Comparison of ENCODE assay signal across 7 mouse cellular contexts in genomic region chr4:132509621-132510296, GRCm38 (mm10). TPM values are rescaled to one million over a fixed set of nuclear protein-coding genes. Genes with fewer than 3 reads are reported as not detected.
DNase-seq lines count a peak whose midpoint lies in the region; ATAC-seq lines count a peak whose summit lies in the region.

No protein-coding gene starts in this region.

- peak overlapping the region; percentile 72 for H3K9ac ChIP-seq in hindbrain, embryonic 14.5 days

- H3K36me3 ChIP-seq in hindbrain, embryonic 14.5 days (replicated peaks; ENCODE audit: control insufficient read depth, insufficient read depth) = no peaks in the 10 kb centered on the region
- H3K36me3 ChIP-seq in megakaryocyte, embryonic 14.5 days (replicated peaks; ENCODE audit: low read length) = peaks cover 19% of the 10 kb centered on the region

- H3K9me3 ChIP-seq in hindbrain, embryonic 14.5 days (ENCODE audit: control insufficient read depth, low read length) = no peaks in the 10 kb centered on the region
- no peaks in the 10 kb centered on the region for H3K9me3 ChIP-seq in megakaryocyte, embryonic 14.5 days

- intact Hi-C loops in left cerebral cortex, postnatal 10 days (cut with DNase I) = loop anchor here (2.0 to 10.0 kb wide), 3 partner anchors 47 to 155 kb away; partner anchors contain the start of genes Med18, Phactr4 and Rcc1

- peaks cover 5% of the 10 kb centered on the region; the same call in 1 of the 2 replicates for H3K4me1 ChIP-seq in hindbrain, embryonic 14.5 days (replicated peaks; ENCODE audit: control insufficient read depth, insufficient read depth, low read length)
- peaks cover 77% of the 10 kb centered on the region for H3K4me1 ChIP-seq in megakaryocyte, embryonic 14.5 days

- peak; percentile 9 for ATAC-seq in activated CD4-positive, CD25-positive, alpha-beta regulatory T cell, adult 4 months
- ATAC-seq in hindbrain, embryonic 14.5 days (ENCODE audit: low FRiP score) = peak; percentile 74

- WGBS in hindbrain, embryonic 14.5 days = under 1% methylated on average over 51 of the region's 52 CpGs

- H3K27ac ChIP-seq in hindbrain, embryonic 14.5 days = peak overlapping the region; percentile 69

- peak; percentile 43 to 59 for DNase-seq in cerebellum, postnatal 36 days
- DNase-seq in frontal cortex, postnatal 25 days (ENCODE audit: low spot score in 2 of 2) = peak; percentile 23 to 36
- peak; percentile 68 for DNase-seq in hindbrain, embryonic 14.5 days (ENCODE audit: low spot score)
- peak; percentile 73 to 92 for DNase-seq in left cerebral cortex, postnatal 10 days (ENCODE audit: extremely low spot score in 1 of 2, low spot score in 2 of 2)
- peak; percentile 66 for DNase-seq in right cerebral cortex, postnatal 25 days

- H3K27me3 ChIP-seq in hindbrain, embryonic 14.5 days (ENCODE audit: control insufficient read depth, insufficient read depth, low read length) = peaks cover 7% of the 10 kb centered on the region; the same call in 1 of the 2 replicates
- no peaks in the 10 kb centered on the region for H3K27me3 ChIP-seq in megakaryocyte, embryonic 14.5 days (replicated peaks)

- peak overlapping the region; percentile 73 for H3K4me2 ChIP-seq in hindbrain, embryonic 14.5 days (replicated peaks)

- peak overlapping the region; percentile 81 for H3K4me3 ChIP-seq in hindbrain, embryonic 14.5 days (replicated peaks; ENCODE audit: low read length)
- peak overlapping the region; percentile 96 for H3K4me3 ChIP-seq in megakaryocyte, embryonic 14.5 days (replicated peaks)

RNA-seq across cellular contexts. Expression of gene Sesn2, which starts 0.5 kb away (rescaled TPM):
- 1 to 10 TPM; 1.7 to 5.4 TPM for polyA plus RNA-seq in activated CD4-positive, CD25-positive, alpha-beta regulatory T cell, adult 4 months (2017; shearing (Covaris generic))
- polyA plus RNA-seq in hindbrain, embryonic 14.5 days (2014; fragmentation: Nextera tagmentation; extraction: Ambion mirVana) = 6.7 and 7.1 TPM in 2 replicates
- total RNA-seq in left cerebral cortex, postnatal 10 days (2021) = 10 to 100 TPM; 10.3 to 13.0 TPM
- 23.7 and 27.2 TPM in 2 replicates for polyA plus RNA-seq in megakaryocyte, embryonic 14.5 days (2012; ENCODE audit: insufficient read depth, low replicate concordance)

RNA-seq across cellular contexts. Expression of gene Atpif1, which starts 23.7 kb away (rescaled TPM):
- 100 to 1,000 TPM; 222 to 226 TPM for polyA plus RNA-seq in activated CD4-positive, CD25-positive, alpha-beta regulatory T cell, adult 4 months (2017; shearing (Covaris generic))
- polyA plus RNA-seq in hindbrain, embryonic 14.5 days (2014; fragmentation: Nextera tagmentation; extraction: Ambion mirVana) = 1,422 and 1,589 TPM in 2 replicates
- 100 to 1,000 TPM; 662 to 668 TPM for total RNA-seq in left cerebral cortex, postnatal 10 days (2021)
- polyA plus RNA-seq in megakaryocyte, embryonic 14.5 days (2012; ENCODE audit: insufficient read depth, low replicate concordance) = 55.6 and 352 TPM in 2 replicates

RNA-seq across cellular contexts. Expression of gene Dnajc8, which starts 25.6 kb away (rescaled TPM):
- polyA plus RNA-seq in activated CD4-positive, CD25-positive, alpha-beta regulatory T cell, adult 4 months (2017; shearing (Covaris generic)) = 100 to 1,000 TPM; 293 to 317 TPM
- polyA plus RNA-seq in hindbrain, embryonic 14.5 days (2014; fragmentation: Nextera tagmentation; extraction: Ambion mirVana) = 126 and 136 TPM in 2 replicates
- total RNA-seq in left cerebral cortex, postnatal 10 days (2021) = 10 to 100 TPM; 74.6 to 83.5 TPM
- 96.7 and 198 TPM in 2 replicates for polyA plus RNA-seq in megakaryocyte, embryonic 14.5 days (2012; ENCODE audit: insufficient read depth, low replicate concordance)

RNA-seq across cellular contexts. Expression of gene Med18, which starts 46.0 kb away (rescaled TPM):
- polyA plus RNA-seq in activated CD4-positive, CD25-positive, alpha-beta regulatory T cell, adult 4 months (2017; shearing (Covaris generic)) = 10 to 100 TPM; 27.4 to 30.8 TPM
- 8.5 and 10.7 TPM in 2 replicates for polyA plus RNA-seq in hindbrain, embryonic 14.5 days (2014; fragmentation: Nextera tagmentation; extraction: Ambion mirVana)
- total RNA-seq in left cerebral cortex, postnatal 10 days (2021) = 10 to 100 TPM in 1 of 2 experiments, 1 to 10 TPM in 1; 7.8 to 10.1 TPM
- polyA plus RNA-seq in megakaryocyte, embryonic 14.5 days (2012; ENCODE audit: insufficient read depth, low replicate concordance) = 2.3 and 2.7 TPM in 2 replicates

RNA-seq across cellular contexts. Expression of gene Ptafr, which starts 54.1 kb away (rescaled TPM):
- polyA plus RNA-seq in activated CD4-positive, CD25-positive, alpha-beta regulatory T cell, adult 4 months (2017; shearing (Covaris generic)) = under 1 TPM; 0.62 to 0.90 TPM
- polyA plus RNA-seq in hindbrain, embryonic 14.5 days (2014; fragmentation: Nextera tagmentation; extraction: Ambion mirVana) = 0.43 and 0.67 TPM in 2 replicates
- 1 to 10 TPM; 1.3 to 1.6 TPM for total RNA-seq in left cerebral cortex, postnatal 10 days (2021)
- polyA plus RNA-seq in megakaryocyte, embryonic 14.5 days (2012; ENCODE audit: insufficient read depth, low replicate concordance) = 3.1 TPM in 1 of 2 replicates, not detected in the other

Comparison
In these comparisons a context has a peak if more than half of its experiments do, and no peak if none do; other contexts are left out.
1. Peak in every context shown above with its lines: DNase-seq, ATAC-seq, H3K4me3 ChIP-seq and H3K27ac ChIP-seq.
2. DNase-seq: peak in every context shown above with its lines; median percentile 82 in left cerebral cortex, postnatal 10 days; 68 in hindbrain, embryonic 14.5 days; 66 in right cerebral cortex, postnatal 25 days; 51 in cerebellum, postnatal 36 days; 30 in frontal cortex, postnatal 25 days.